Mouse (Mus musculus): Measurements from ENCODE around the gene Lemd1.

DNA sequence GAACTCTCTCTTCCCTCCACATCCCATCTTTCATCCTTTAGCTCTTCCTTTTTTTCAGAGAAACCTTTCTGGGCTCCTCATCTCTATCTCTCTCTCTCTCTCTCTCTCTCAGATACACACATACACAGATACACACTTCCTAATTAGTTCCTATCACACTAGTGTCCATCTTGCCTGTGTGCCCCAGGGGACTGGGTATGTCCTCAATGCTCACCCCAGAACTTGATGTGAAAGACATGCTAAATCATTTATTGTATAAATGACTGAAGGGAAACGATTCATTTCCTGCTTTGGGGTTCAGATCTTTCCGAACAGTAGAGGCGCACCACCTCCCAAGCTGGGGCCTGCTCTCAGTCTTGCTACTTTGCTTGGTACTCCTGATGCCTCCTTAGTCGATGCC is 2.0 kb upstream of the Lemd1 start:
- TF ChIP-seq CTCF (IDR thresholded peaks at IDR 0.05; ENCODE audit: extremely low read depth, insufficient read depth, insufficient read length, insufficient replicate concordance) (no peak), POLR2A (IDR thresholded peaks at IDR 0.05; ENCODE audit: low read depth, low read length) (no peak)

Measured in spleen, adult 2 months (tissue).